Mouse (Mus musculus) stomach, embryonic 16.5 days (tissue): ENCODE data around the gene Jun. TPM values are rescaled to one million over a fixed set of nuclear protein-coding genes. Genes with fewer than 3 reads are reported as not detected.
A peak's percentile ranks its signal among the peaks of the same experiment; 100 is the strongest.

ENCODE experiments used
- ATAC-seq: fragments of 200-750 bp; cut with Nextera tagmentation; 2 replicates; pipeline ENCODE4 v1.8.0; 2017; ENCODE audit warnings: moderate number of reproducible peaks, moderate TSS enrichment; ENCODE audit not compliant: insufficient read depth, low FRiP score
- H3K27ac ChIP-seq: fragments of 300-500 bp; sonication (generic); 2 replicates; pipeline ENCODE4 v1.5.1; 2014; ENCODE audit warnings: low read length
- H3K27me3 ChIP-seq: fragments of 300-500 bp; sonication (generic); 2 replicates; pipeline ENCODE4 v1.6.1; 2014; ENCODE audit warnings: low read length, control low read depth, mixed read lengths; ENCODE audit not compliant: control insufficient read depth, insufficient read depth
- H3K36me3 ChIP-seq: fragments of 300-500 bp; sonication (generic); 2 replicates; pipeline ENCODE4 v1.6.1; 2014; ENCODE audit warnings: low read length; ENCODE audit not compliant: control insufficient read depth, insufficient read depth
- H3K4me1 ChIP-seq: fragments of 300-500 bp; sonication (generic); 2 replicates; pipeline ENCODE4 v1.6.1; 2014; ENCODE audit warnings: low read length, control low read depth, mixed read lengths; ENCODE audit not compliant: control insufficient read depth, insufficient read depth
- H3K4me2 ChIP-seq: fragments of 300-500 bp; sonication (generic); 2 replicates; pipeline ENCODE4 v1.6.1; 2014; ENCODE audit warnings: low read depth, low read length, mixed read lengths
- H3K4me3 ChIP-seq: fragments of 300-500 bp; sonication (generic); replicated peaks from 2 replicates; pipeline ENCODE4 v1.5.1; 2014; ENCODE audit warnings: mild to moderate bottlenecking, low read length
- H3K9ac ChIP-seq: fragments of 300-500 bp; sonication (generic); 2 replicates; pipeline ENCODE4 v1.6.1; 2014; ENCODE audit warnings: low read length
- H3K9me3 ChIP-seq: fragments of 300-500 bp; sonication (generic); replicated peaks from 2 replicates; pipeline ENCODE4 v1.6.1; 2016; ENCODE audit warnings: low read length, control low read depth; ENCODE audit not compliant: control insufficient read depth
- WGBS: fragments of 180-500 bp; shearing (Covaris S2); extraction: QIAGEN DNeasy Blood & Tissue Kit; methylation state at CpG from one replicate; pipeline ENCODE4 v1.1.7; 2014; 5-methylcytosine and 5-hydroxymethylcytosine counted together
- polyA plus RNA-seq: library from polyadenylated mRNA; unstranded; fragments of >200 nt; fragmentation: Nextera tagmentation; extraction: Ambion mirVana; gene quantifications from 2 replicates; pipeline ENCODE4 v1.2.1, GENCODE M21; 2015

The Jun gene
- polyA plus RNA-seq, 1 experiment from 2014 or later, result 107 TPM

DNA sequence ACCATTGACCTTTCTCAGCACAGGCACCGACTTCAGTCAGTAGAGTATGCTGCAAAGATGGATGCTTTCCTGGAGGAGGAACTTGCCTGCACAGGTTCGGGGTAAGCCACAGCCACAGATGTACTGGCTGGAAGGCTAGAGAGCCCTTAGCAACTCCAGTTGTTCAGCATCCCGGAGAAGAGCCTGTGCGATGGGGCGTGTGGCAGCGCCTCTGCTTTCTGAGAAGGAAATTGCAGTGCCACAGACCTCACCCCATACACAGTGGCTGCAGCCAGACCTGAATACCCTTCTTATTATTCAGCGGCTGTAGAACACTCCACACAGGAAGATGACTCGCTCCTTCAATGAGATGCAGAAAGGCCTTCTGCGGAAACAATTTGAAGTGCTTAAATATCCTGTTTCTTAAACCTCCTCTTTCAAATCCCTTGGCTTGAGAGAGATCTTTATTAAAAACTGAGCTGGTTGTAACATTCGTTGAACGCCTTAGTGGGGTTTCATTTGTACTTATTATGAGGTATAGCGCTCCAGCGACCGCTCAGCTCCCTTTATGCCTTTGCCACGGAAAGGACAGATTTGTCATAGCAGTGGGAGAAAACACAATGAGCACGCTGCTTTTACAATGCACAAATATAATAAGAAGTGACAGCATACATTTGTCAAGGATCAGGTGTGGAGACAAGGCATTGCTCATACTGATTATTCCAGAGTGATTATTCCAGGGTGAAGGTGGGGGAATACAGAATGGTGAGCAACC lies 26.0 kb downstream of the Jun start:
- Histone ChIP-seq H3K27me3 (no peaks in the 10 kb centered on the region), H3K27ac (no peak overlapping the region), H3K4me2 (no peak overlapping the region), H3K9me3 (no peaks in the 10 kb centered on the region), H3K9ac (no peak overlapping the region), H3K36me3 (no peaks in the 10 kb centered on the region), H3K4me1 (0 out of 2 replicates have a peak, but pooled peaks cover 6% of the 10 kb centered on the region), H3K4me3 (no peak overlapping the region)
- 76% methylated on average over 16 of the region's 16 CpGs for WGBS
- no peak for ATAC-seq

DNA sequence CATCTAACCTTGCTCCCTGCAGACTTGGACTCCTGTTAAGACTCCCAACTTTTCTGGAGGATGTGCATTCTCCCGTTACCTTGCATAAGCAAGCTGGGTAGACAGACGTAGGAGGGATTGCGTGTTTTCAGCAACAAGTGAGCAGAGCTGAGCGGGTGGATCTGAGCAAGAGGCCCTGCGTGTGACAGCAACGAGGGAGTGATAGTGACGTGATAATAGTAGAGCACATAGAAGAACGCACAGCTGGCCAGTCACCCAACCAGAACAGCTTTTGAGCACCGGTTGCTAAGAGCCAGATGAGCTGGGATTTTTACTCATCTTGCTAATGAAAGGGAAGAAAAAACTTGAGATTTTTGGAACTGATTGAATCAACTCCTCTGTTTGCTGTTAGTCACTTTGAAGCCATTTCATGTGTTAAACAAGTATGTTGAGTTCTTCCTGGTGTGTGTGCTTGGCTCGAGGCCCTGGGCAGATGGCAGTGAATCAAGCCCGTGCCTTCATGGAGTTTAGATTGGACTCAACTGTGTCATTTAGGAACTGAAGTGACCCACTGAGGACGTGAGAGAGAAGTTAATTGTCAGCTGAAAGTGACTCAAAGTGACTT lies 28.6 kb downstream of the Jun start:
- Histone ChIP-seq H3K4me3 (no peak overlapping the region), H3K27ac (no peak overlapping the region), H3K27me3 (no peaks in the 10 kb centered on the region), H3K4me2 (no peak overlapping the region), H3K36me3 (no peaks in the 10 kb centered on the region), H3K9me3 (no peaks in the 10 kb centered on the region), H3K4me1 (0 out of 2 replicates have a peak, but pooled peaks cover 6% of the 10 kb centered on the region), H3K9ac (no peak overlapping the region)
- 69% methylated on average over 12 of the region's 12 CpGs for WGBS
- no peak for ATAC-seq

DNA sequence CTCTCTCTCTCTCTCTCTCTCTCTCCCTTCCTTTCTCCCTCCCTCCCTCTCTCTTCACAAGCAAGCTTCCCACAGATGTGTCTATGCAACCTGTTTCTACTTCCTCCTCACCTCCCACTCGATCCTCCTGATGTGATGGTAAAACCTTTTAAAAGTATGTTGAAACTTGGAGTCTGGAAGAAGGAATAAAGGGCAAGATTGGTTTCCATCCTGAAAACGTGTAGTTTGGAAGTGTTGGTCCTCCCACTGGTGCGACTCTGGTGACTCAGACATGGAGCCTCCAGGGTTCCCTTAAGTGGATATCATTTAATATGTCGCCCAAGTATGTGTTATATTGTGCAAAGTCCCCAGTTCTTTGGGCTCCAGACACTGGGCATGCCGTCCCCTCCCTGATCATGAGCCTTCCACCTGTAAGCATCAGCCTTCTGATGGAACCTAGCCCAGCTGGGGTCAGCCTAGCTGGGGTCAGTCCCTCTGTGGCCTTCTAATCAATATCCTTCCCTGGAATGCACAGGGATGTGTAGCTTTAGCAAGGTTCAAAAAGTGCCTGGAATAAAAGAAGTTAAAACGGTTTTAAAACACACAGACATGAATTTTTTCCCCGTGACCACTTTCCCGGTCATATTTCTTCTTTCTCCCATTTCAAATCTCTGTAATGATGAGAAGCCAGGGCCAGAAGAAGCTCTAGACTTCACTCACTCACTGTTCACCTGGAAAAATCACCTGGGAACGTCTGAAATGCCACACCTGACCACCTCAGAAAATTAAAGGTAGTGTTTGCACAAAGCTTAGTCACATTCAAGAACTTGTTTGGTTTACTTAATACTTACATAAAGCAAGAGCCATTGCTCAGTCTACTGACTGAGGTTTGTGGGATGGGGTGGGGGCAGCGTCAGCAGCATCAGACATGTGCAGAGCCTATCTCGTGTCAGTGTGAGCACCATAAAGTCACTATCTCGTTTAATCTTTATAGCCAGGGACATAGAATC lies 30.1 kb downstream of the Jun start:
- WGBS, result 60% methylated on average over 12 of the region's 12 CpGs
- Histone ChIP-seq H3K27ac (no peak overlapping the region), H3K9me3 (no peaks in the 10 kb centered on the region), H3K4me1 (0 out of 2 replicates have a peak, but pooled peaks cover 6% of the 10 kb centered on the region), H3K27me3 (no peaks in the 10 kb centered on the region), H3K4me2 (no peak overlapping the region), H3K9ac (no peak overlapping the region), H3K4me3 (no peak overlapping the region), H3K36me3 (no peaks in the 10 kb centered on the region)
- 0 out of 2 replicates have a peak, but pooled peaks have one; percentile 13 for ATAC-seq

DNA sequence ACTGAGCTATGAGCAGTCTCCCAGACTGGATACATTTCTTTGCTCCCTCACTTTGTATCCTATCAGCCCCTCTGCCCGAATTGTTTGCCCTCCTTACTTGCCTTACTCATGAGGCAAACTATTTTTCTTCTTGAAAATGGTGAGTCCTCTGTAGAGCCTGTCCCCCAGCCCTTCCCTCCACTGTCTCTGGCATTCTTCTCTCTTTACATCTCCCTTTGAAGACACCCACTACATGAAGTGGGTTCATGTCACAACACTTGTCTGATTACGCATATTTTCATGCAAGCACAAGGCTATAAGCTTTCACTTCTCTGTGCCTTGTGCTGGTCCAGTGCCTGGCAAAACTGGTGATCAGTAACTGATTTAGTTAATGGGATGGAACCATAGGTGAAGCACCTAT lies 31.8 kb downstream of the Jun start:
- H3K27ac ChIP-seq, result no peak overlapping the region
- no peaks in the 10 kb centered on the region for H3K9me3 ChIP-seq
- WGBS, result 86% methylated on average over 2 of the region's 2 CpGs
- H3K4me2 ChIP-seq, result no peak overlapping the region
- 0 out of 2 replicates have a peak, but pooled peaks cover 6% of the 10 kb centered on the region for H3K4me1 ChIP-seq
- no peak for ATAC-seq
- H3K9ac ChIP-seq, result no peak overlapping the region
- no peaks in the 10 kb centered on the region for H3K36me3 ChIP-seq
- H3K27me3 ChIP-seq, result no peaks in the 10 kb centered on the region
- no peak overlapping the region for H3K4me3 ChIP-seq

DNA sequence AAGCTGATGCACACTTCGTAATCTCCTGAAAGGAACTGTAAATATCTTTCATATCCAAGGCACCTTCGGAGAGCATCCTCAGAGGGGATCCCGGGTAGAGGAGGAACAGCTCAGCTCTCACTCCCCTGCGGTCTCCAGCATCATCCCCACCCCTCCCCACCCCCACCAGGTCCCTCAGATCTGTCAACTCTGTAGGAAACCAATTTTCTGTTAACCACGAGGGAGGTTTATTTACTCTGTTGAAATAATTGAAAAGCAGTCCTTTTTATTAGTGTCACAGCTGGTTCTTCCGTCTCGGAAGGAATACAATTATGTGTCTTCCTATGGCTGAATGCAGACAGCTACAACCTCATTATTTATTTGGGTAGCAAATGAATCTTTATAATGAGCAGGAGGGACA lies 33.8 kb downstream of the Jun start:
- no peak for ATAC-seq
- WGBS, result 48% methylated on average over 7 of the region's 7 CpGs

DNA sequence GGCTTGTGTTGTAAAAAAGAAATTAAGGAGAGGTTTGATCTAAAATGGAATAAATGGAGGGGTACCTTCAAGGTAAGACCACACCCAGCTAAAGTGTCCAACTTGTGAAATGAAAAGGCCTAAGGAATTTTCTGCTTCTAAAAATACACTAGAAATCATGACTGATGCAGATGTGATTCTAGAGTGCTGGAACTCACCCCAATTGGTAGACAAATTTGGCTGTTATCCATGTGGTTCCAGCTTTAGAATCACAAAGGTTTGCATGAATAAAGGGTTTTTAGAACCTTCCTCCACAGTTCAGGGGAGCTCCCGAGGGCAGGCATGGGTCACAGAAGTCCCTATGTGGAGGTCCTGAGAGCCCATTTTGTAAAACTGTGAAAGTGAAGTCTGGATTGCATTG lies 39.3 kb downstream of the Jun start:
- Histone ChIP-seq H3K9ac (no peak overlapping the region), H3K4me2 (no peak overlapping the region), H3K4me1 (no peaks in the 10 kb centered on the region), H3K36me3 (no peaks in the 10 kb centered on the region), H3K4me3 (no peak overlapping the region), H3K9me3 (no peaks in the 10 kb centered on the region), H3K27ac (no peak overlapping the region), H3K27me3 (no peaks in the 10 kb centered on the region)
- 82% methylated on average over 1 of the region's 1 CpGs for WGBS
- no peak for ATAC-seq

More for the DNA sequence above, 33.8 kb downstream of the Jun start:
- H3K36me3 ChIP-seq, result no peaks in the 10 kb centered on the region
- no peaks in the 10 kb centered on the region for H3K27me3 ChIP-seq
- H3K4me2 ChIP-seq, result no peak overlapping the region
- no peaks in the 10 kb centered on the region for H3K9me3 ChIP-seq
- no peak overlapping the region for H3K4me3 ChIP-seq
- no peak overlapping the region for H3K9ac ChIP-seq
- H3K4me1 ChIP-seq, result 0 out of 2 replicates have a peak, but pooled peaks cover 6% of the 10 kb centered on the region
- H3K27ac ChIP-seq, result no peak overlapping the region

DNA sequence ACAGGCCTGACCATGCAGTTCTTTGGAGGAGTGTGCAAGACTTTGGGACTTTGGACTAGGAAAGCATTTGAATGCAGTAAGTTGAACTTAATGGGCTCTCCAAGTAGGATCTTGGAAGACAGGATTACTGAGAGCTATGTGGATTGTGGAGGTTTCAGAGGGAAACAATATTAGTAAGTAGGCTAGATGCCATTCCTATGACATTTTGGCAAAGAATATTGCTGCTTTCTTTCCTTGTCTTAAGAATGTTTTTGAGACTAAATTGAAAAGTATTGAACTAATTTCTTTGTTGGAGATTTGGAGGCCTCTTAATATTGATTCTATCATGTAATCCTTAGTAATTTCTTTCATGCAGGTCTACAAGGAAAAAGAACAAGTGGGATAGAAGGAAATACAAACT lies 39.8 kb downstream of the Jun start:
- no peak overlapping the region for H3K9ac ChIP-seq
- no peak for ATAC-seq
- no peaks in the 10 kb centered on the region for H3K9me3 ChIP-seq
- no peaks in the 10 kb centered on the region for H3K27me3 ChIP-seq
- H3K4me2 ChIP-seq, result no peak overlapping the region
- H3K4me1 ChIP-seq, result no peaks in the 10 kb centered on the region
- H3K4me3 ChIP-seq, result no peak overlapping the region
- H3K27ac ChIP-seq, result no peak overlapping the region
- H3K36me3 ChIP-seq, result no peaks in the 10 kb centered on the region

DNA sequence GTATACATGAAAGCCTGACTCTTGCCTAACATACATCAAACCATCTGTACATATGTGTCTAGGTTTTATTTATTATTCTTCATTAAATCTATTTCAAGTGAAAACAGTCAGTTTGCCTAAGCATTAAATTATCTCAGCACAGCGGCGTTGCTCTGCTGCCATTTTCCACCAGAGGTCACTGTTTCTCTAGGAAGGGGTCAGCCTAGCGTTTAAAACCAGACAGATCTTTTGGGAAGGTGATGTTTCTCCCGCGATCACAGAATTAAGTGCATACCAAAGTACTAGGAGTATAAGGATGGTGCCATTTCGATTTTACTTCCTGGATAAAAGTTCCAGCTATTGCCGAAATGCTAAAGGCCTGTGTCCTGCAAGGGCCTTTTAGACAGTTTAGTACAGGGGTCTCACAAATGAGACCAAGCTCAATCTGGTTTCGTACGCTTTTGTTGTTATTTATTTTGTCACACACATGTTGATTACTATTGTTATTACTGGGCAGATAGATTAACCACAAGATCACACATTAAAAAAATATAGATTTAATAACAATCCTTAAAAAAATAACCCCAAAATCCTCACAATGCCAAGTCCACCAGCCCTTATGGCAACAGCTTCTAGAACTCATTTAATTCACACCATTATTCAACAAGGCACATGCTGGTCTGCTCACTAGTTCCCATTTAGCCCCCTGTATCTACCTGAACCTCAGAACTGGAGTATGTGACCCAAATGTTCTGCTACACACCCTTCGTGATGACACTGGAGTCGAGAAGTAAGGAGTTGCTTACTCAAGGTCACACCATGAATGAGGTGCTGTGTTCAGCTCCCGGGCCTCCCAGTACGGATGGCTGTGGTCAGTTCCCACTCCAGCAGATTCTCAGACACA lies 43.6 kb downstream of the Jun start:
- no peaks in the 10 kb centered on the region for H3K4me1 ChIP-seq
- no peaks in the 10 kb centered on the region for H3K36me3 ChIP-seq
- ATAC-seq, result no peak
- H3K9me3 ChIP-seq, result no peaks in the 10 kb centered on the region
- H3K9ac ChIP-seq, result no peak overlapping the region
- no peaks in the 10 kb centered on the region for H3K27me3 ChIP-seq
- no peak overlapping the region for H3K4me2 ChIP-seq
- no peak overlapping the region for H3K4me3 ChIP-seq
- WGBS, result 40% methylated on average over 13 of the region's 13 CpGs
- no peak overlapping the region for H3K27ac ChIP-seq
